Mouse (Mus musculus) heart, postnatal 0 days (tissue): ENCODE results near the gene Tigd4.

Experiments used
- CTCF ChIP-seq: IDR thresholded peaks from 2 replicates; pipeline ENCODE4 v1.5.1; 2016; ENCODE audit warnings: antibody characterized with exemption, control low read depth, low read depth
- EP300 ChIP-seq: IDR thresholded peaks from 2 replicates; pipeline ENCODE4 v1.6.1; 2016; ENCODE audit warnings: antibody characterized with exemption, low read depth

DNA sequence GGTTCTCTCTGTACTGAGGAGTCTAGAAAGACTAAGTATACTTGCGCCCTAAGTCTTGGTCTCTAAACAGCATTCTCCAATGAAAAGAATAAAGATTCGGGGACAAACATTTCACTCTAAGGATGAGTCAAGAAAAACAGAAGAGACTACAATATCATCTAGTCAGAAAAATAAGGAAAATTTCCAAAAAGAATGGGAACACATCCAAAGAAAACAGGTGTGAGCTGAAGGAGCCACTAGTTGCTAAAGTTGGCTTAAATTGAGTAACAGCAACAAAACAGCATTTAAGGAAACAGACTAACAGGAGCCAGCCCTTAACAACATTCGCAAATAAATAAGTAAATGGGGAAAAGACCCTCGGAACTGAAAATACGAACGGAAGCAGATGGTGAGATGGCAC, 24.8 kb upstream of the Tigd4 start:
- TF ChIP-seq CTCF (no peak), EP300 (no peak)
